Mouse (Mus musculus): ENCODE data around the gene Trim72.
"Not testable (repeated sequence)": the region's sequence is repeated elsewhere in the genome, so short reads cannot be mapped to it uniquely, and the experiment has no call there.

Trim72 gene

DNA sequence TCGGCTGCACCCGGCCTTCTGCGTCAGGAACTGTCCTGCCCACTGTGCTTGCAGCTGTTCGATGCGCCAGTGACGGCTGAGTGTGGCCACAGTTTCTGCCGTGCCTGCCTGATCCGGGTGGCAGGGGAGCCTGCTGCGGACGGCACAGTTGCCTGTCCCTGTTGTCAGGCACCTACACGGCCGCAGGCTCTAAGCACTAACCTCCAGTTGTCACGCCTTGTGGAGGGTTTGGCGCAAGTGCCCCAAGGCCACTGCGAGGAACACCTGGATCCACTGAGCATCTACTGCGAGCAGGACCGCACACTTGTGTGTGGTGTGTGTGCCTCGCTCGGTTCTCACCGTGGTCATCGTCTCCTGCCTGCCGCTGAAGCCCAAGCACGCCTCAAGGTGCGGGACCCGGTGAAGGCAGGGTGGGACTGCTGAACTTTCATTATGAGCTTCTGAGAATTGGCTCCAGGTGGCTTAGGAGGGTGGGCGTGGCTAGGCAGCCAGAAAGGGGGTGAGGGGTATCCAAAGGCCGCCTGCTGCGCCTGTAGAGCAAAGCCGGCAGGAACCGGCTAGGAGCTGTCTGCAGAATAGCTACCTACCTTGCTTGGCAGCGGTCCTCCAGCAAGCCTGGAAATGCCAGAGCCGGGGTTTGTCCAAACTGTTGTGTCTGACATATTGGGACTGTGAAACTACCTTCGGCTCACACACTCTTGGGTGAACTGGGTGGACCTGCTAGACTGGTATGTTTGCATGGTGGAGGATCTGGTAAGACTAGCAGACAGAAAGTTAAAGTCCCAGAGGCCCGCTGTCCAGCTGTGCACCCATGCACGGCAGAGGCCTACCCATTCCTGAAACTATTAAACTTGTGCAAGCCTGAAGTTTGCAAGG lies 976 bp downstream of the Trim72 start:
- in situ Hi-C loops (cut with MboI, MseI): loop anchor here in 1 of 2 experiments (25.0 kb wide), 1 partner anchor 208 kb away; the partner anchor contains the start of gene Cox6a2

DNA sequence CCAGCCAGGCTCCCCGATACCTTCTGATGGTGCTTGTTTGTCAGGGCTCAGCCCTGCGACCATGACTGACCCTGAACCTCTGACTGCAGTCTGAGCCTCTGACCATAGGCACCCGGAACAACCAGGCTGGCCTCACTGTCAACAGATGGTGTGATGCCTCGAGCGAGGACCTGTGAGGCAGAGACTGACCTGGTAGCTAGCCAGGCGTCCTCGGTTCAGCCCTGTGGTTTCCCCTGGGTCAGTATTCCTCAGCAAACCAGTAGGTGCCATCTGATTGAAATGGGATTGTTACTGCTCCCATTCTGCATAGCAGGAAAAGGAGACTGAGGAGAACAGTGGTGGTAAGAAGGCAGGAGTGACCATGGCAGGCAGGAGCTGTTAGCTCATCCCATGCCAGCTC lies 2.4 kb downstream of the Trim72 start:
- in situ Hi-C loops (cut with MboI, MseI): loop anchor here in 1 of 2 experiments (25.0 kb wide), 1 partner anchor 206 kb away; the partner anchor contains the start of gene Cox6a2

DNA sequence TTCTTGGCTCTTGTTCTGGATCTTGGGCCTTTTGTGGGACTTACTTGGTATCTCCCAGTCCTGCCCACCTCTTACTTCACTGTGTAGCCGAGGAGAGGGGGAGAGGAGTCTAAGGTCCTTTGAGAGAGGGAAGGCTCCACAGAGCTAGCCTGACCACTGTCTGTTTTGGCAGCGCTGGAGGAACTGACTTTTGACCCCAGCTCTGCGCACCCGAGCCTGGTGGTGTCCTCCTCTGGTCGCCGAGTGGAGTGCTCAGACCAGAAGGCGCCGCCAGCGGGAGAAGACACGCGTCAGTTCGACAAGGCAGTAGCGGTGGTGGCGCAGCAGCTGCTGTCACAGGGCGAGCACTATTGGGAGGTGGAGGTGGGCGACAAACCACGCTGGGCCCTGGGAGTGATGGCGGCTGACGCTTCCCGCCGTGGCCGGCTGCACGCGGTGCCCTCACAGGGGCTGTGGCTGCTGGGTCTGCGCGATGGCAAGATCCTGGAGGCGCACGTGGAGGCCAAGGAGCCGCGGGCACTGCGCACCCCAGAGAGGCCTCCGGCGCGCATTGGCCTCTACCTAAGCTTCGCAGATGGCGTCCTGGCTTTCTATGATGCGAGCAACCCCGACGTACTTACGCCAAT lies 6.1 kb downstream of the Trim72 start:
- in situ Hi-C loops (cut with MboI, MseI): loop anchor here in 1 of 2 experiments (25.0 kb wide), 1 partner anchor 202 kb away; the partner anchor contains the start of gene Cox6a2

DNA sequence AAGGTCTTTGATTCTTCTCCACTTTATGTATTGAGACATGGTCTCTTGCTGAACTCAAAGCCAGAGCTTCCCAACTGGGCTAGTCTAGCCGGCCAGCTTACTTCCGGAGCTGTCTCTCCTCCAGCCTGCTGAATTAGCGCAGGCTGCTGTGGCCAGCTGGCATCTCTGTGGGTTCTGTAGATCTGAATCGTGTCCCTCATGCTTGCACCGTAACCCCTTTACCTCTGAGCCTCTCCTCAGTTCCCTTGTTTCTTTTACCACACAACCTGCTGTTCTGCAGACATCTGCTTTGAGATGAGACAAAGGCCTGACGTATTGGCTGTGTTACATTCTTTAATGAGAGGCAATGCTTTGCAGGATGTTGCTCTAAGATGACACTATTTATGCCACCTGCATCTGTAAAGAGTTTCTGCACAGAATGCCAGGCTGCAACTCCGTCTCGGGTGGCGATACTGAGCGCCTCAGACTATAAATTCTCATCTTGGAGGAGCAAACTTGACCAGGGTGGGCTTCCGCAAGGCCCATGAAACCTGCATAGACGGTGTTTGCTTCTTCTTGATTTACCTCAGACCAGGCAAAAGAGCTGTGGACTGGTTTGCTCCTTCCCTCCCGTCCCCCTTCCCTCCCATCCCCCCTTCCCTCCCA lies 8.5 kb downstream of the Trim72 start:
- in situ Hi-C loops (cut with MboI, MseI): loop anchor here in 1 of 2 experiments (25.0 kb wide), 1 partner anchor 200 kb away; the partner anchor contains the start of gene Cox6a2

DNA sequence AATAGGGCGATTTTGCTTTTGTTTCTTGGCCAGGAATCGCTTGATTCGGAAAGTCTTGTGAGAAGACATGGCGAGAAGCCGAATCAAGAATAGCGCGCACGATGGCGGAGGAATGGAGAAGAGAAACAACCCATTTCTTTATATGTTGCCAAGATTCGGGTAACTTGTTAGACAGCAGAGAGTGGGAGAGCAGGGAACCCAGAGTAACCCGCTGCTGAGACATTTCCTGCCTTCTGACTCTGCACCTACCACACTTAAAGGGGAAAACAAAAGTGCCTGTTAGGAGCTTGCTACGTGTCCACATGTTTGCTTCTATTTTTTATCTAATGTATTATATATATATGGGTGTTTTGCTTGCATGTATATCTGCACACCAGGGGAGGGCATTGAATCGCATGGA lies 9.4 kb downstream of the Trim72 start:
- in situ Hi-C loops (cut with MboI, MseI): loop anchor here in 1 of 2 experiments (25.0 kb wide), 1 partner anchor 199 kb away; the partner anchor contains the start of gene Cox6a2

- in situ Hi-C loops (cut with MboI, MseI): loop anchor here in 1 of 2 experiments (25.0 kb wide), 1 partner anchor 196 kb away; the partner anchor contains the start of gene Cox6a2
Measured at GRCm38 (mm10) chr7:128016134-128016533, 12.4 kb downstream of the Trim72 start.

GRCm38 (mm10) chr7:128016650-128017049 lies 12.9 kb downstream of the Trim72 start:
- in situ Hi-C loops (cut with MboI, MseI): loop anchor here in 1 of 2 experiments (25.0 kb wide), 1 partner anchor 196 kb away; the partner anchor contains the start of gene Cox6a2

DNA sequence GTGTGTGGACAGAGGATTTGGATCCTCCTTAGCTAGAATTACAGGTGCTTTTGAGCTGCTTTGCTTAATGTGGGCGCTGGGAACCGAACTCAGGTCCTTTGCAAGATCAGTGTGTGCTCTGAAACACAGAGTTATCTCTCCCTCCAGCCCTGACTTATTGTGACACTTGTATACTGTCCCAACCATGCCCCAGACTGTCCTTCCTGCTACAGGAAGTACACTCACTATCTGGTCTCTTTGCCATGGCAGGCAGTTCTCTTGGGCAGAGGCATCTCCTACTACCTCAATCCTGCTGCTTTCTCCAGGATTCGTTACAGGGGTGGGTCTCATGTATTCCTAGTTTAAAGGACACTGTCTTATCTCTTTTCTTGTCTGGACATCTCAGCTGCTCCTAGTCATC lies 14.5 kb downstream of the Trim72 start:
- in situ Hi-C loops (cut with MboI, MseI): loop anchor here in 1 of 2 experiments (25.0 kb wide), 1 partner anchor 194 kb away; the partner anchor contains the start of gene Cox6a2

DNA sequence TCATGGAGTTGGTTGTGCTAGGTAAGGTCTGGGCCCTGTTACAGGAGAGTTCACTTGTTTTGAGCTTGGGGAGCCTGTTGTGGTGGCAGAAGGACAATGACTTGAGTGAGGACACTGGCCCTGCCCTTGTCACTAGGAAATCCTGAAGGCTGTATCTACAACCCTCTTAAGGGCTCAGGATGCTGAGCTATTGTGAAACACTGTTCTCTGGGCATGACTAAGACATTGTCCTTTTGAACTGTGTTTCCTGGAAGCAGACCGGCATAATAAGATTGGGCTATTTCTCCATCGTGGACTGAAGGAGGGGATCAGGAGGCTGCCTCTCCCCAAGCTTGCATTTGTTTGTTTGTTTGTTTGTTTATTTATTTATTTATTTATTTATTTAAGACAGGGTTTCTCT lies 15.4 kb downstream of the Trim72 start:
- in situ Hi-C loops (cut with MboI, MseI): loop anchor here in 1 of 2 experiments (25.0 kb wide), 1 partner anchor 193 kb away; the partner anchor contains the start of gene Cox6a2

- in situ Hi-C loops (cut with MboI, MseI): loop anchor here in 1 of 2 experiments (25.0 kb wide), 1 partner anchor 189 kb away; the partner anchor contains the start of gene Cox6a2
Measured at GRCm38 (mm10) chr7:128022974-128023373, 19.2 kb downstream of the Trim72 start.

- in situ Hi-C loops (cut with MboI, MseI): loop anchor here in 1 of 2 experiments (25.0 kb wide), 1 partner anchor 189 kb away; the partner anchor contains the start of gene Cox6a2
Measured at GRCm38 (mm10) chr7:128023565-128023964, 19.8 kb downstream of the Trim72 start.

- in situ Hi-C loops (cut with MboI, MseI): loop anchor here in 1 of 2 experiments (25.0 kb wide), 1 partner anchor 188 kb away; the partner anchor contains the start of gene Cox6a2
Measured at GRCm38 (mm10) chr7:128024364-128024763, 20.6 kb downstream of the Trim72 start.

DNA sequence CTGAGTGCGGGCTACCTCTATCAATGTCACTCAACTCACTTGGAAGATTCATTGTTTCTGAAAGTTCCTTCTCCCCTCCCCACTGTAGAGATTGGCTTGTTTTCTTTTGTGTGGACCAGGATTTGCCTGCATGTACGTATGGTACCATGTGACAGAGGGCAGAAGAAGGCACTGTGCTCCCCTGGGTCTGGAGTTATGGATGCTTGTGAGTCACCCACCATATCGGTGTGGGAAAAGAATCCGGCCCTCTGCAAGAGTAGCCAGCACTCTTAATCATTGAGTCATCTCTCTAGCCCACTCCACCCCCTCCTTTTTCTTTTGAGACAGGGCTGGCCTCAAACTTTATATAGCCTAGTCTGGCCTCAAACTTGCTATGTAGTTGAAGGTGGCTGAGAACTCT lies 21.2 kb downstream of the Trim72 start:
- in situ Hi-C loops (cut with MboI, MseI): loop anchor here in 1 of 2 experiments (25.0 kb wide), 1 partner anchor 187 kb away; the partner anchor contains the start of gene Cox6a2

DNA sequence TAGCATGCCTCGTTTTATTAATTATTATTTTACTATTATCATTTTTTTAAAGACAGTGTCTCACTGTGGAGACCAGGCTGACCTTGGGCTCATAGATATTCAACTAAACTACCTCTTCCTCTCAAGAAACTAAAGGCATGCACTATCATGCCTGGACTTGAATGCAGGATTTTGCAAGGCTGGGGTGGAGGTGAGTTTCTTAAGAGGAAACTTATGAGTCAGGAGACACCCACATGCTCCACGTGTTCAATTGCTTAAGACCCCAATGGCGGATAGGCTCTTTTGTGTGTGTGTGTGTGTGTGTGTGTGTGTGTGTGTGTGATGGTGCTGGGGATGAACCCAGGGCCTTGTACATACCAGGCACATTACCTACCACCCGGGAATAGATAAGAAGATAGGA lies 21.6 kb downstream of the Trim72 start:
- in situ Hi-C loops (cut with MboI, MseI): no loop called here

- in situ Hi-C loops (cut with MboI, MseI): no loop called here
Measured at GRCm38 (mm10) chr7:128031403-128031976, 27.7 kb downstream of the Trim72 start.

- in situ Hi-C loops (cut with MboI, MseI): no loop called here
Measured at GRCm38 (mm10) chr7:128032290-128032988, 28.7 kb downstream of the Trim72 start.

DNA sequence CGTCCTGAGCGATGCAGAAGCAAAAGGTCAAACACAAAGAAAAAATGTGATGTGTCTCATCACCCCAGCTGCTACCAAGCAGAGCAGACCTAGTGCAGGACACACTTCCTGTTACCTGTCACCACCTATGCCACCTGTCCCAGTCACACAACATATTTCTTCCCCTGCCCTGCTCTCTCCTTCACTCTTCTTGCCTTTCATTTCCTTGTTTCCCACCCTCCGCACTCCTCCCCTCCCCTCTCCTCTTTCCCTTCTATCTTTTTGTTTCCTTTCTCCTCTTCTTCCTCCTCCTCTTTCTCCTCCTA lies 29.2 kb downstream of the Trim72 start:
- in situ Hi-C loops (cut with MboI, MseI): no loop called here

DNA sequence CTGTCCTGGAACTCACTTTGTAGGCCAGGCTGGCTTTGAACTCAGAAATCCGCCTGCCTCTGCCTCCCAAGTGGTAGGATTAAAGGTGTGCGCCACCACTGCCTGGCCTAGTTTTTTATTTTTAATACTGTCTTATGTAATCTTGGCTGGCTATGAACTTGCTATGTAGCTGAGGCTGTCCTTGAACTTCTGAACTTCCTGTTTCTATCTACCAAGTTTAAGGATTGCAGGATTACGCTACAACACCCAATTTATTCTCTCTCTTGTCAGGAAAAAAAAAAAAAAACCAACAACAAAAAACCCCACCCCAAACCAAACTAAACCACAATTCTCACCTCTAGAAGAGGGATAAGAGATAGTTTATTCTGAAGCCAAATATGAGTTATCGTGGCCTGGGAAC lies 29.9 kb downstream of the Trim72 start:
- in situ Hi-C loops (cut with MboI, MseI): no loop called here

- in situ Hi-C loops (cut with MboI, MseI): not testable (repeated sequence)
Measured at GRCm38 (mm10) chr7:128042161-128042820, 38.5 kb downstream of the Trim72 start.

Measured in T-helper 17 cell (primary cell).